ENCODE assay signal across 23 mouse cellular contexts in genomic region chr12:103556856-103557255, GRCm38 (mm10). TPM values are rescaled to one million over a fixed set of nuclear protein-coding genes. Genes with fewer than 3 reads are reported as not detected.
"Had no signal": no experiment of that assay in that cellular context is flagged by ENCODE, and none has a peak within 500 bp of the region (broad histone marks: within the 10 kb centered on the region; RNA-seq: fewer than 3 reads in every experiment).

No protein-coding gene starts in this region.

- DNase-seq: liver, embryonic 13.5 days; liver, postnatal 0 days; lung, adult 2 months; lung, postnatal 14 days; midbrain, embryonic 14.5 days; retina, postnatal 1 day; right cerebral cortex, adult 18-20 months; right cerebral cortex, postnatal 25 days; right cerebral cortex, postnatal 4 days; spleen, adult 18-20 months; thymus, adult 18-20 months; thymus, postnatal 14 days; thymus, postnatal 36 days had no signal

- H3K4me3 ChIP-seq: liver, embryonic 13.5 days; liver, embryonic 15.5 days; lung, embryonic 15.5 days; megakaryocyte, embryonic 14.5 days; midbrain, embryonic 12.5 days; myocyte; neural tube, embryonic 13.5 days; neural tube, embryonic 15.5 days had no signal

- H3K4me1 ChIP-seq: liver, embryonic 13.5 days; lung, embryonic 15.5 days; megakaryocyte, embryonic 14.5 days; midbrain, embryonic 12.5 days; neural tube, embryonic 13.5 days; neural tube, embryonic 15.5 days had no signal

- H3K36me3 ChIP-seq: liver, embryonic 13.5 days; liver, embryonic 15.5 days; lung, embryonic 15.5 days; midbrain, embryonic 12.5 days; neural tube, embryonic 13.5 days; neural tube, embryonic 15.5 days had no signal

- H3K4me2 ChIP-seq: liver, embryonic 13.5 days; liver, embryonic 15.5 days; lung, embryonic 15.5 days; midbrain, embryonic 12.5 days; neural tube, embryonic 13.5 days; neural tube, embryonic 15.5 days had no signal

- H3K27ac ChIP-seq: liver, embryonic 13.5 days; liver, embryonic 15.5 days; lung, embryonic 15.5 days; macrophage; midbrain, embryonic 12.5 days; neural tube, embryonic 13.5 days; neural tube, embryonic 15.5 days had no signal

- H3K9me3 ChIP-seq: liver, embryonic 13.5 days; liver, embryonic 15.5 days; lung, embryonic 15.5 days; megakaryocyte, embryonic 14.5 days; midbrain, embryonic 12.5 days; neural tube, embryonic 13.5 days; neural tube, embryonic 15.5 days had no signal

- H3K27me3 ChIP-seq: liver, embryonic 13.5 days; liver, embryonic 15.5 days; lung, embryonic 15.5 days; megakaryocyte, embryonic 14.5 days; midbrain, embryonic 12.5 days; neural tube, embryonic 13.5 days; neural tube, embryonic 15.5 days had no signal

- ATAC-seq: liver, postnatal 0 days; midbrain, embryonic 16.5 days had no signal

- H3K9ac ChIP-seq: liver, embryonic 13.5 days; liver, embryonic 15.5 days; liver, postnatal 0 days; lung, embryonic 15.5 days; midbrain, embryonic 12.5 days; neural tube, embryonic 13.5 days; neural tube, embryonic 15.5 days had no signal

RNA-seq across cellular contexts. Expression of gene Ppp4r4, which starts 24.8 kb away (rescaled TPM):
- total RNA-seq: megakaryocyte progenitor cell, adult 5-6 weeks had no signal
